ENCODE assay signal across 9 mouse cellular contexts in genomic region chr4:125962677-125963076, GRCm38 (mm10).
DNase-seq lines count a peak whose midpoint lies in the region; ATAC-seq and TF ChIP-seq lines count a peak whose summit lies in the region.
"Had no signal": no experiment of that assay in that cellular context is flagged by ENCODE, and none has a peak within 500 bp of the region (broad histone marks: within the 10 kb centered on the region; RNA-seq: fewer than 3 reads in every experiment).

No protein-coding gene starts in this region.

- DNase-seq in ES-E14 (ENCODE audit: low read depth, low spot score) = peak; percentile 61
- DNase-seq in brain, adult 2 months (ENCODE audit: low read depth, low spot score) = peak; percentile 63
- DNase-seq in heart, postnatal 14 days = peak; percentile 77 to 86
- peak; percentile 75 to 82 for DNase-seq in layer of hippocampus, postnatal 14 days (ENCODE audit: low spot score in 2 of 2)
- DNase-seq in right cerebral cortex, postnatal 14 days = peak; percentile 85
- DNase-seq in urinary bladder, postnatal 14 days (ENCODE audit: low spot score) = peak; percentile 75

- peak; percentile 93 for TF ChIP-seq CTCF in embryonic fibroblast, embryonic 13.5 days (IDR thresholded peaks at IDR 0.05; ENCODE audit: borderline replicate concordance, insufficient read depth, low read length)

- no peaks in the 10 kb centered on the region; a peak in 2 of 4 replicates for H3K4me1 ChIP-seq in ES-E14 (ENCODE audit: control insufficient read depth in 2 of 2, insufficient read depth in 2 of 2, low read length in 2 of 2, poor library complexity in 1 of 2)
- H3K4me1 ChIP-seq in embryonic fibroblast, embryonic 13.5 days (ENCODE audit: control insufficient read depth, insufficient read depth, low read length) = no peaks in the 10 kb centered on the region
- H3K4me1 ChIP-seq: lung, embryonic 15.5 days had no signal

- in situ Hi-C loops in ES-E14 (cut with MboI; ENCODE audit: low sequenced_read_pairs in 2 of 2, unreplicated experiment in 2 of 2) = no loop called here

- H3K36me3 ChIP-seq in ES-E14 (ENCODE audit: control insufficient read depth, insufficient read depth, low read length, poor library complexity, severe bottlenecking) = no peaks in the 10 kb centered on the region
- H3K36me3 ChIP-seq: lung, embryonic 15.5 days had no signal

- intact Hi-C loops in heart, postnatal 14 days (cut with DNase I) = loop anchor here (1.0 to 10.0 kb wide), 3 partner anchors 478 to 802 kb away; no protein-coding TSS in a partner anchor

- ATAC-seq in megakaryocyte progenitor cell, adult 5-6 weeks (replicated peaks; ENCODE audit: poor library complexity) = peak; percentile 83

- no peak overlapping the region for H3K4me3 ChIP-seq in ES-E14 (ENCODE audit: insufficient read depth in 1 of 2, low read depth in 1 of 2, low read length in 2 of 2, poor library complexity in 1 of 2, severe bottlenecking in 1 of 2)
- H3K4me3 ChIP-seq in embryonic fibroblast, embryonic 13.5 days (ENCODE audit: insufficient read depth, low read length) = no peak overlapping the region
- H3K4me3 ChIP-seq: lung, embryonic 15.5 days had no signal

- H3K9me3 ChIP-seq in ES-E14 (ENCODE audit: control insufficient read depth, insufficient read depth, low read depth, low read length) = no peaks in the 10 kb centered on the region
- H3K9me3 ChIP-seq: lung, embryonic 15.5 days had no signal

- no peak overlapping the region for H3K27ac ChIP-seq in ES-E14 (ENCODE audit: insufficient read depth, low read depth, low read length, poor library complexity, severe bottlenecking)
- H3K27ac ChIP-seq in embryonic fibroblast, embryonic 13.5 days (ENCODE audit: insufficient read depth, low read length) = no peak overlapping the region
- H3K27ac ChIP-seq: lung, embryonic 15.5 days had no signal

- no peak overlapping the region for H3K9ac ChIP-seq in ES-E14 (ENCODE audit: insufficient read depth, low read depth, low read length, poor library complexity, severe bottlenecking)
- H3K9ac ChIP-seq: lung, embryonic 15.5 days had no signal

- TF ChIP-seq POLR2A in embryonic fibroblast, embryonic 13.5 days (IDR thresholded peaks at IDR 0.05; ENCODE audit: low read depth, low read length) = no peak

TF ChIP-seq in ES-E14, 5 proteins besides CTCF, POLR2A, EP300 and RAD21:
- peak; percentile 80; the same call in 1 of the 2 replicates for TF ChIP-seq ZC3H11A (IDR thresholded peaks at IDR 0.05; ENCODE audit: borderline replicate concordance, low read depth, low read length)
- no peak for TF ChIP-seq ZNF384 (IDR thresholded peaks at IDR 0.05; ENCODE audit: low read depth, low read length)
- no peak for TF ChIP-seq CHD2 (IDR thresholded peaks at IDR 0.05; ENCODE audit: low read depth, low read length)
- TF ChIP-seq MAFK (IDR thresholded peaks at IDR 0.05; ENCODE audit: insufficient read depth, low read depth, low read length) = no peak
- TF ChIP-seq HCFC1 (IDR thresholded peaks at IDR 0.05; ENCODE audit: borderline replicate concordance, insufficient read depth, low read length) = no peak
